Mouse (Mus musculus) heart, embryonic 16.5 days (tissue): Measurements from ENCODE around the gene Hibadh. TPM values are rescaled to one million over a fixed set of nuclear protein-coding genes. Genes with fewer than 3 reads are reported as not detected.

Experiments
- ATAC-seq: fragments of 200-750 bp; cut with Nextera tagmentation; replicated peaks from 2 replicates; pipeline ENCODE4 v1.8.0; 2017; ENCODE audit warnings: moderate number of reproducible peaks; ENCODE audit not compliant: insufficient read depth, low FRiP score; ENCODE audit errors: extremely low read depth
- H3K27ac ChIP-seq: fragments of 300-500 bp; sonication (generic); 2 replicates; pipeline ENCODE4 v1.5.1; 2014; ENCODE audit warnings: mild to moderate bottlenecking, low read length, control low read depth, moderate library complexity
- H3K27me3 ChIP-seq: fragments of 300-500 bp; sonication (generic); 2 replicates; pipeline ENCODE4 v1.6.1; 2014; ENCODE audit warnings: low read length, mixed read lengths; ENCODE audit not compliant: control insufficient read depth, insufficient read depth
- H3K36me3 ChIP-seq: fragments of 300-500 bp; sonication (generic); 2 replicates; pipeline ENCODE4 v1.6.1; 2014; ENCODE audit not compliant: control insufficient read depth, insufficient read depth
- H3K4me1 ChIP-seq: fragments of 300-500 bp; sonication (generic); 2 replicates; pipeline ENCODE4 v1.6.1; 2014; ENCODE audit warnings: low read length, mixed read lengths; ENCODE audit not compliant: control insufficient read depth, insufficient read depth
- H3K4me2 ChIP-seq: fragments of 300-500 bp; sonication (generic); 2 replicates; pipeline ENCODE4 v1.6.1; 2014; ENCODE audit warnings: low read depth, mild to moderate bottlenecking, control low read depth, low read length
- H3K4me3 ChIP-seq: fragments of 300-500 bp; sonication (generic); 2 replicates; pipeline ENCODE4 v1.5.1; 2014; ENCODE audit warnings: mild to moderate bottlenecking, control low read depth, low read length
- H3K9ac ChIP-seq: fragments of 300-500 bp; sonication (generic); 2 replicates; pipeline ENCODE4 v1.6.1; 2014; ENCODE audit warnings: low read length, control low read depth
- H3K9me3 ChIP-seq: fragments of 300-500 bp; sonication (generic); replicated peaks from 2 replicates; pipeline ENCODE4 v1.6.1; 2016; ENCODE audit warnings: low read length; ENCODE audit not compliant: control insufficient read depth
- WGBS: fragments of 180-500 bp; shearing (Covaris S2); extraction: QIAGEN DNeasy Blood & Tissue Kit; methylation state at CpG from one replicate; pipeline ENCODE4 v1.1.7; 2014; 5-methylcytosine and 5-hydroxymethylcytosine counted together
- polyA plus RNA-seq: library from polyadenylated mRNA; unstranded; fragments of >200 nt; fragmentation: Nextera tagmentation; extraction: Ambion mirVana; gene quantifications from 2 replicates; pipeline ENCODE4 v1.2.1, GENCODE M21; 2015

The Hibadh gene
- polyA plus RNA-seq, 1 experiment from 2014 or later = 203 TPM

GRCm38 (mm10) chr6:52562994-52563393 lies 77.2 kb downstream of the Hibadh start:
- H3K9ac ChIP-seq = no peak overlapping the region
- no peaks in the 10 kb centered on the region for H3K27me3 ChIP-seq
- ATAC-seq = no peak
- H3K36me3 ChIP-seq = no peaks in the 10 kb centered on the region
- no peak overlapping the region for H3K27ac ChIP-seq
- H3K9me3 ChIP-seq = no peaks in the 10 kb centered on the region
- no peaks in the 10 kb centered on the region for H3K4me1 ChIP-seq
- no peak overlapping the region for H3K4me3 ChIP-seq
- WGBS = 87% methylated on average over 4 of the region's 4 CpGs
- no peak overlapping the region for H3K4me2 ChIP-seq

- no peak for ATAC-seq
- H3K9me3 ChIP-seq = no peaks in the 10 kb centered on the region
- H3K27me3 ChIP-seq = no peaks in the 10 kb centered on the region
- no peak overlapping the region for H3K9ac ChIP-seq
- H3K4me1 ChIP-seq = no peaks in the 10 kb centered on the region
- no peak overlapping the region for H3K4me2 ChIP-seq
- no peak overlapping the region for H3K27ac ChIP-seq
- WGBS = 87% methylated on average over 3 of the region's 3 CpGs
- H3K36me3 ChIP-seq = peaks cover 6% of the 10 kb centered on the region; the same call in 1 of the 2 replicates
- H3K4me3 ChIP-seq = no peak overlapping the region
Measured at GRCm38 (mm10) chr6:52559041-52559440, 81.1 kb downstream of the Hibadh start.

GRCm38 (mm10) chr6:52544376-52544775 lies 95.8 kb downstream of the Hibadh start:
- H3K4me2 ChIP-seq = no peak overlapping the region
- WGBS = 43% methylated on average over 4 of the region's 4 CpGs
- peaks cover 23% of the 10 kb centered on the region for H3K36me3 ChIP-seq
- H3K9ac ChIP-seq = no peak overlapping the region
- H3K4me1 ChIP-seq = peaks cover 5% of the 10 kb centered on the region; the same call in 1 of the 2 replicates
- H3K27me3 ChIP-seq = no peaks in the 10 kb centered on the region
- no peak for ATAC-seq
- H3K4me3 ChIP-seq = no peak overlapping the region
- no peaks in the 10 kb centered on the region for H3K9me3 ChIP-seq
- no peak overlapping the region for H3K27ac ChIP-seq

- H3K27ac ChIP-seq = no peak overlapping the region
- no peak overlapping the region for H3K4me3 ChIP-seq
- ATAC-seq = no peak
- H3K27me3 ChIP-seq = no peaks in the 10 kb centered on the region
- H3K4me2 ChIP-seq = no peak overlapping the region
- H3K9me3 ChIP-seq = peaks cover 3% of the 10 kb centered on the region
- WGBS = 86% methylated on average over 5 of the region's 5 CpGs
- peaks cover 27% of the 10 kb centered on the region for H3K36me3 ChIP-seq
- peaks cover 5% of the 10 kb centered on the region; the same call in 1 of the 2 replicates for H3K4me1 ChIP-seq
- no peak overlapping the region for H3K9ac ChIP-seq
Measured at GRCm38 (mm10) chr6:52542464-52542863, 97.7 kb downstream of the Hibadh start.

GRCm38 (mm10) chr6:52539911-52540310 lies 100.3 kb downstream of the Hibadh start:
- Histone ChIP-seq H3K9me3 (peaks cover 9% of the 10 kb centered on the region), H3K4me2 (no peak overlapping the region), H3K9ac (no peak overlapping the region), H3K36me3 (peaks cover 13% of the 10 kb centered on the region), H3K27ac (no peak overlapping the region), H3K27me3 (no peaks in the 10 kb centered on the region), H3K4me1 (peaks cover 5% of the 10 kb centered on the region; the same call in 1 of the 2 replicates), H3K4me3 (no peak overlapping the region)
- WGBS = 67% methylated on average over 2 of the region's 2 CpGs
- no peak for ATAC-seq

- H3K27ac ChIP-seq = no peak overlapping the region
- peaks cover 9% of the 10 kb centered on the region for H3K4me1 ChIP-seq
- 79% methylated on average over 11 of the region's 11 CpGs for WGBS
- H3K27me3 ChIP-seq = no peaks in the 10 kb centered on the region
- peaks cover 12% of the 10 kb centered on the region for H3K36me3 ChIP-seq
- H3K9ac ChIP-seq = no peak overlapping the region
- H3K9me3 ChIP-seq = peaks cover 9% of the 10 kb centered on the region
- no peak for ATAC-seq
- no peak overlapping the region for H3K4me2 ChIP-seq
- no peak overlapping the region for H3K4me3 ChIP-seq
Measured at GRCm38 (mm10) chr6:52535072-52535704, 105.0 kb downstream of the Hibadh start.

- ATAC-seq = no peak
- Histone ChIP-seq H3K4me2 (no peak overlapping the region), H3K36me3 (peaks cover 3% of the 10 kb centered on the region), H3K9ac (no peak overlapping the region), H3K9me3 (peaks cover 3% of the 10 kb centered on the region), H3K4me1 (peaks cover 9% of the 10 kb centered on the region), H3K4me3 (no peak overlapping the region), H3K27me3 (no peaks in the 10 kb centered on the region), H3K27ac (no peak overlapping the region)
- 74% methylated on average over 8 of the region's 8 CpGs for WGBS
Measured at GRCm38 (mm10) chr6:52532144-52532492, 108.1 kb downstream of the Hibadh start.

- Histone ChIP-seq H3K27me3 (no peaks in the 10 kb centered on the region), H3K36me3 (no peaks in the 10 kb centered on the region), H3K27ac (no peak overlapping the region), H3K4me3 (no peak overlapping the region), H3K4me1 (peaks cover 9% of the 10 kb centered on the region), H3K4me2 (peak overlapping the region; percentile 23), H3K9me3 (no peaks in the 10 kb centered on the region), H3K9ac (no peak overlapping the region)
- 53% methylated on average over 19 of the region's 19 CpGs for WGBS
- ATAC-seq = no peak
Measured at GRCm38 (mm10) chr6:52531366-52532143, 108.6 kb downstream of the Hibadh start.

- WGBS = 75% methylated on average over 10 of the region's 10 CpGs
- ATAC-seq = no peak; the same call in 1 of the 2 replicates
- Histone ChIP-seq H3K4me2 (no peak overlapping the region), H3K4me1 (peaks cover 9% of the 10 kb centered on the region), H3K27ac (no peak overlapping the region), H3K9ac (no peak overlapping the region), H3K4me3 (no peak overlapping the region), H3K36me3 (no peaks in the 10 kb centered on the region), H3K27me3 (no peaks in the 10 kb centered on the region), H3K9me3 (no peaks in the 10 kb centered on the region)
Measured at GRCm38 (mm10) chr6:52530861-52531260, 109.3 kb downstream of the Hibadh start.
